Mouse (Mus musculus) G1E (cell line): Measurements from ENCODE around the gene Gm12253.

Experiments
- CTCF ChIP-seq: IDR thresholded peaks from 2 replicates; pipeline ENCODE4 v1.5.1; 2012; ENCODE audit warnings: low read depth, low read length, inconsistent platforms, mixed read lengths
- GATA1 ChIP-seq: IDR thresholded peaks from 2 replicates; pipeline ENCODE4 v1.6.1; 2012; ENCODE audit warnings: borderline replicate concordance, low read length, inconsistent platforms, mixed read lengths
- GATA2 ChIP-seq: IDR thresholded peaks from 2 replicates; pipeline ENCODE4 v1.6.1; 2012; ENCODE audit warnings: low read depth, low read length, inconsistent platforms, borderline replicate concordance
- POLR2AphosphoS5 ChIP-seq: IDR thresholded peaks from 2 replicates; pipeline ENCODE4 v1.6.1; 2012; ENCODE audit warnings: low read depth, low read length, inconsistent platforms; ENCODE audit not compliant: insufficient replicate concordance
- TAL1 ChIP-seq: conservative IDR thresholded peaks from 2 replicates; pipeline ENCODE4 v1.6.1; 2012; ENCODE audit warnings: low read depth, low read length, inconsistent platforms, mixed read lengths

DNA sequence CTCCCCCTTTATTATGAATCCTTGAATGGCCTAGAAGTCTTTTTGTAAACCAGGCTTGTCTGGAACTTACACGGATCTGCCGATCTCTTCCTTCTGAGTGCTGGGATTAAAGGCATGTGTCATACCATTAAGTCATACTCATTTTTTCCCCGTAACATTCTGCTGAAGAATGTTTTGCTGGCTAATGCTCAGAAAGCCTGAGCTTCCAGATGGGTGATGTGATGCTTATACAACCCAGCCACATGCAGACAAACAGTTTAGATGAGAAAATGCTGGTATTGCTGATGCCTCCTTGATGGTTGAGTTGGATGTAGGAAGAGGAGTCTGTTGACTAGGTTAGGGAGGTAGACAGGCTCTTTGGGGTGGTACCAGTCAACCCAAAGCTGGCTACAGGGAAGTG lies 14.0 kb upstream of the Gm12253 start:
- TF ChIP-seq GATA1 (no peak), CTCF (no peak), POLR2AphosphoS5 (no peak), GATA2 (no peak), TAL1 (no peak)
